Mouse (Mus musculus): ENCODE data around the gene Olfr462.

The Olfr462 gene

GRCm38 (mm10) chr11:87846968-87847600 is 45.0 kb downstream of the Olfr462 start:
- no peak for DNase-seq

GRCm38 (mm10) chr11:87841436-87841835 is 50.6 kb downstream of the Olfr462 start:
- no peak for DNase-seq

GRCm38 (mm10) chr11:87840676-87841075 is 51.4 kb downstream of the Olfr462 start:
- no peak for DNase-seq
